Mouse (Mus musculus) CD4-positive, CD25-positive, alpha-beta regulatory T cell, adult 9 weeks (primary cell): ENCODE data around the gene Grn. TPM values are rescaled to one million over a fixed set of nuclear protein-coding genes. Genes with fewer than 3 reads are reported as not detected.

Source experiments
- polyA plus RNA-seq: library from polyadenylated mRNA; unstranded; fragments of 100-300 nt; shearing (Covaris generic); gene quantifications from one replicate; pipeline ENCODE4 v1.2.1, GENCODE M21; 2017

Grn gene
- 52.2 TPM for polyA plus RNA-seq

DNA sequence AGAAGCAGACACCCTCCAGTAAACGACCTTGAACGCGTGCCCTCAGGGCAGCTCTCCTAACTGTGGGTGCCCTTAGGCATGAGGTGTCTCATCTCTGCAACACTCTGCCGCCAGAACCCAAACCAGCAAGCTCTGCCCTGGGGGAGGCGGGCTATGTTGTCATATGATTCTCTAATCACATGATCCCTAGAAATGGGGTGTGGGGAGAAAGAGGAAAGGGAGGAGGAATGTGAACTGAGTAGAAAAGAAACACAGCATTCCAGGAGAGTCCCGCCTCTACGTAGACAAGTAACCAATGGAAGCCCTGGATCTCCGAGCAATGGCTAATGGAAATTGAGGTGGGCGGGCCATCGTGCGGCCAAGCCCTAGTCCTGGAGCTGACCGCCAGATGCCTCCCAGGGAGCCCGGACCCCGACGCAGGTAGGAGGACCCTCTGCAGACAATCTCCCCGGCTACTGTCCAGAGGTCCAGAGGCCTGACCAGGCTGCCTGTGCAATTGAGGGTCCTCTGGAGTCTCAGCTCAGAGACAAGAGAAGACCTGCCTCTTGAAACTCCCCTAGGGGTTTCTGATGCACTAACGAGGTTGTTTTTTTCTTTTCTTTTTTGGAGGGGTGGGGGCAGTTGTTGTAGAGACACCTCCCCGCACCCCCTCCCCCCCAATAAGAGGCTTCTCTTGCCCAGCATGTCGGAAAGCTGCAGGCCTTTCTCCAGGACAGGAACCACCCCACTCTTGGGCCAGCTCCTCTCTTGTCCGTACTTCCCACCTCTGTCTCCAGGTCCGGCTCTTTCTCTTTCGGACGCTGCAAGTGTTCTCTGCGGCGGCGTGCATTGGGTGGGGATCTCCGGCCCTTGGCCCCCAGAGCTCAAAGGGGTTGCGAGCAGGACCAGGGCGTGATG is at the start of gene Grn:
Grn (plus strand) TSS at position 195 of the 897 bp plus-strand sequence.

DNA sequence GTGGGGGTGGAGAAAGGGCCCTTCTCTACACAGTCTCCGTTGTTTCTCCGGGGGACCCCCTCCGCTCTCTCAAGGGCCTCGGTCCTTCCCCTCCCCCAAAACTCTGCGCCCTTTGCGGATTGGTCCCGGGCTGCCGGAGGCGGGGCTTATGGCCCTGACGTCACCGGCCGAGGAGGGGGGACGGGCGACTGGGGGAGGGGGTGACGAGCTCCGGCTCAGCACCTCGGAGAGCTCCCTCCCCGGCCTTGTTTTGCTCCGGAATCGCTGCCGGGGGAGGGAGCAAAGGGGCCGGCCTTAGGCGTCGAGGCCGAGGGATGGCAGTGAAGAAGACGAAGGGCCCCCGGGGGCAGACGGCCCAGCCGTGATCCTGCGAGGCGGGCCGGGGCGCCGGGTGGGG is 36.9 kb upstream of the Grn start, which contains the start of gene Rundc3a:
Rundc3a (plus strand) TSS at position 166 of the 397 bp plus-strand sequence.

DNA sequence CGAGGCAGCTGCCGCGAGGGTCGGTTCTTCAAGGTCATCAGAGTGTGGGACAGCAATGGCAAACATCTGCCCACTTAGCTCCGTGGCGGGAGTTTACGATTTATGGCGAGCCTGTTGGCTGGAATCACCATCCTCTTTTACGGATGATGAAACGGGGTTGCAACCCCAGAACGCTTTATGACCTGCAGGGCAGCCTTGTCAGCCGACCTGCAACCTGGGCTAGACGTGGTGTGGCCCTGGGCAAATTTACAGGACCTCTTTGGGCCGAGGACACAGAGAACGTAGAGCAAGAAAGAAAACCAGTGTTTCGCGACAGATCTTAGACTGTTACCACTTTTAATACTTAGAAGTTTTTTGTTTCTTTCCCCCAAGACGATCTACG is 22.3 kb upstream of the Grn start, which contains the start of gene Slc25a39:
Slc25a39 (minus strand) TSS at position 113 of the 382 bp plus-strand sequence.

DNA sequence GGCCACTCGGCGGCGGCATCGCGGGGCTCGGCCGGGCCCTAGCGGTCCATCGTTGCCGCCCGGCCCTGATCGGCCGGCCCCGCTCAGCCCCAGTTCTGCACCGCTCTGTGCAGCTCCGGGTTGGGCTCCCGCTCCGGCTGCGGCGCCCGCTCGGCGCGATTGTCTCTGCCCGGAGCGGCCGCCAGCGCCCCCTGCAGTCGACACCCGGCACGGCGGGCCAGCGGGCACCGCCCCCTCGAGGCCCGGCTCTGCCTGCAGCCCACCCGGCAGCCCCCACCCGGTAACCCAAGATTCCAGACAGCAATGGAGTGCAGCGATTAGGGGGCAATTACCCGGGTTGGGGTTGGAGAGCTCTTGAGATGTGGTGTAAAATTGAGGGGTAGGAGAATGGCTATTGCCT is 17.4 kb downstream of the Grn start, which contains the start of gene Fam171a2:
Fam171a2 (minus strand) TSS at position 186 of the 400 bp plus-strand sequence.

DNA sequence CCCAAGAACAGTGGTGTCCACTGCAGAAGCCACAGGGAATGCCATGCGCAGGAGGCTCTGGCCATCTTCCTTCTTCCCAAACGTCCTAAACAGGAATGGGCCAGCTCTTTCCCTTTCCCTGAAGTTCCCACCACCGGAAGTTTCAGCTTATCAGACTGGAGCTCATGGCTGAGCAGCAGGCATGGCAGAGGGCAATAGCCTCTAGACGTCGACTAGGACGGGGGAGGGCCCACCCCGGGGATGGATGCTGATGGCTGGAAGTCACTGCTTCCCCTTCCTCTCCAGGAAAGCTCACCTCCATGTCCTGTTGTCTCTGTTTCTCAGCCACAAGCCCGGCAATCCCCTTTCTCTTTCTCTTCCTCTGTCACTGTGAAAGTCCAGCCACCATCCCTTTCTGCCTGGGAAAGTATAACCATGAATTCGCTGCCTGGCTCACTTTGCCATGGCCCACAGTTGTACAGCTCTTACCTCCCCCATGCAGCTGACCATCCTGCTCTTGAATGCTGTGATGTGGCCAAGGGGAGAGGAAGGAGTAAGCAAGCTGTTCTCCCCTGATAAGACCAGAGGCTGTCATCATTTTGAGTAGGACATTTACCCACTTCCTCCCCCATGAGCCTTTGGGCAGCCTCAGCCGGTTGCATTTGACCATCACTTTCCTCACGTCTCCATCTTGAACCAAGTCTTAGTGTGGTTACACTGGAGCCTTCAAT is 39.7 kb downstream of the Grn start, which contains the start of gene Itga2b:
Itga2b (minus strand) TSS at position 475 of the 710 bp plus-strand sequence.

Other genes starting within 250 kb of the Grn start
- 52.4 TPM for gene Lsm12, start 245.0 kb upstream of the Grn start, polyA plus RNA-seq
- 52.7 TPM for gene G6pc3, start 240.7 kb upstream of the Grn start, polyA plus RNA-seq
- 17.5 TPM for gene Hdac5, start 200.1 kb upstream of the Grn start, polyA plus RNA-seq
- gene BC030867, start 181.4 kb upstream of the Grn start, polyA plus RNA-seq, result 1.1 TPM
- gene Asb16, start 161.6 kb upstream of the Grn start, polyA plus RNA-seq, result not detected
- gene Tmub2, start 145.4 kb upstream of the Grn start, polyA plus RNA-seq, result 66.1 TPM
- gene Atxn7l3, start 133.7 kb upstream of the Grn start, polyA plus RNA-seq, result 9.2 TPM
- gene Ubtf, start 110.6 kb upstream of the Grn start, polyA plus RNA-seq, result 71.5 TPM
- gene Slc4a1, start 64.1 kb upstream of the Grn start, polyA plus RNA-seq, result 0.79 TPM
- 15.9 TPM for gene Rundc3a, start 36.9 kb upstream of the Grn start, polyA plus RNA-seq
- gene Slc25a39, start 22.4 kb upstream of the Grn start, polyA plus RNA-seq, result 32.8 TPM
- not detected for gene Fam171a2, start 17.4 kb downstream of the Grn start, polyA plus RNA-seq
- gene Itga2b, start 39.8 kb downstream of the Grn start, polyA plus RNA-seq, result 2.0 TPM
- 81.4 TPM for gene Gpatch8, start 126.1 kb downstream of the Grn start, polyA plus RNA-seq
- gene Gm11627, start 149.1 kb downstream of the Grn start, polyA plus RNA-seq, result not detected
- gene Fzd2, start 174.1 kb downstream of the Grn start, polyA plus RNA-seq, result not detected
- not detected for gene Meioc, start 233.4 kb downstream of the Grn start, polyA plus RNA-seq